Mouse (Mus musculus) midbrain, embryonic 14.5 days (tissue): ENCODE results near the gene Rcan1. TPM values are rescaled to one million over a fixed set of nuclear protein-coding genes. Genes with fewer than 3 reads are reported as not detected.
A peak's percentile ranks its signal among the peaks of the same experiment; 100 is the strongest.

ENCODE experiments used
- ATAC-seq: fragments of 200-750 bp; cut with Nextera tagmentation; 2 replicates; pipeline ENCODE4 v1.8.0; 2017; ENCODE audit warnings: moderate number of reproducible peaks, moderate library complexity; ENCODE audit not compliant: low FRiP score, low TSS enrichment
- DNase-seq: peaks from one replicate; pipeline ENCODE4 v3.0.0-alpha.2; 2015
- H3K27ac ChIP-seq: fragments of 300-500 bp; sonication (generic); replicated peaks from 2 replicates; pipeline ENCODE4 v1.5.1; 2014; ENCODE audit warnings: mild to moderate bottlenecking, low read depth, low read length, moderate library complexity
- H3K27me3 ChIP-seq: fragments of 300-500 bp; sonication (generic); 2 replicates; pipeline ENCODE4 v1.6.1; 2014; ENCODE audit warnings: low read length, control low read depth, mixed read lengths; ENCODE audit not compliant: control insufficient read depth, insufficient read depth
- H3K36me3 ChIP-seq: fragments of 300-500 bp; sonication (generic); 2 replicates; pipeline ENCODE4 v1.6.1; 2014; ENCODE audit warnings: low read length, control low read depth; ENCODE audit not compliant: control insufficient read depth, insufficient read depth
- H3K4me1 ChIP-seq: fragments of 300-500 bp; sonication (generic); 2 replicates; pipeline ENCODE4 v1.6.1; 2014; ENCODE audit warnings: mild to moderate bottlenecking, antibody characterized with exemption, low read length, control low read depth; ENCODE audit not compliant: control insufficient read depth, insufficient read depth
- H3K4me2 ChIP-seq: fragments of 300-500 bp; sonication (generic); 2 replicates; pipeline ENCODE4 v1.6.1; 2014; ENCODE audit warnings: mild to moderate bottlenecking, low read length, moderate library complexity
- H3K4me3 ChIP-seq: fragments of 300-500 bp; sonication (generic); replicated peaks from 2 replicates; pipeline ENCODE4 v1.5.1; 2014; ENCODE audit warnings: low read depth, low read length
- H3K9ac ChIP-seq: fragments of 300-500 bp; sonication (generic); replicated peaks from 2 replicates; pipeline ENCODE4 v1.6.1; 2014; ENCODE audit warnings: mild to moderate bottlenecking, low read length, moderate library complexity
- H3K9me3 ChIP-seq: fragments of 300-500 bp; sonication (generic); 2 replicates; pipeline ENCODE4 v1.6.1; 2016; ENCODE audit warnings: low read length, control low read depth, mixed read lengths; ENCODE audit not compliant: control insufficient read depth
- WGBS: fragments of 180-500 bp; shearing (Covaris S2); extraction: QIAGEN DNeasy Blood & Tissue Kit; methylation state at CpG from one replicate; pipeline ENCODE4 v1.1.7; 2014; 5-methylcytosine and 5-hydroxymethylcytosine counted together
- polyA plus RNA-seq: library from polyadenylated mRNA; unstranded; fragments of >200 nt; fragmentation: Nextera tagmentation; extraction: Ambion mirVana; gene quantifications from 2 replicates; pipeline ENCODE4 v1.2.1, GENCODE M21; 2014

The Rcan1 gene
- polyA plus RNA-seq, 1 experiment from 2014 or later, result 71.1 TPM

DNA sequence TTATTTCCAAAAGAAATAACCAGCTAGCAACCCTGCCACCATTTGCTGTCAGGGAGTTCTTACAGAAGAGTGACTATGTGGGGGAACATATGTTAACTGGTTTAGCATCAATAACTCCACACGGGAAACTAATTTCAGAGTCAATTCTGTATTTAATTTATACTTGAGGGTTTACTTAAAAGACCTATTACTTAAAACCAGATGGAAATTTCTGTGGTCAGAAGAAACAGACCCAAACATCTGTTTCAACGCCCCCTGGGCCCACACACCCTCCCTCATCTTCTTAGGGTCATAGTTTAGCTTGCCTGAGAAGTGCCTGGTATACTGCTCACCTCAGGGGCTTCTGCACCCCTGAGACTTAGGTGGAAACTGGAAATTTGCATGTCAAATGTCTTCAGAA, 116.8 kb downstream of the Rcan1 start:
- H3K4me1 ChIP-seq, result 0 out of 2 replicates have a peak, but pooled peaks cover 3% of the 10 kb centered on the region
- H3K4me2 ChIP-seq, result no peak overlapping the region
- no peak overlapping the region for H3K9ac ChIP-seq
- H3K27ac ChIP-seq, result no peak overlapping the region
- no peaks in the 10 kb centered on the region for H3K27me3 ChIP-seq
- no peak for ATAC-seq
- no peaks in the 10 kb centered on the region; the same call in 1 of the 2 replicates for H3K9me3 ChIP-seq
- WGBS, result 85% methylated on average over 2 of the region's 2 CpGs
- DNase-seq, result no peak
- no peak overlapping the region for H3K4me3 ChIP-seq
- no peaks in the 10 kb centered on the region for H3K36me3 ChIP-seq

DNA sequence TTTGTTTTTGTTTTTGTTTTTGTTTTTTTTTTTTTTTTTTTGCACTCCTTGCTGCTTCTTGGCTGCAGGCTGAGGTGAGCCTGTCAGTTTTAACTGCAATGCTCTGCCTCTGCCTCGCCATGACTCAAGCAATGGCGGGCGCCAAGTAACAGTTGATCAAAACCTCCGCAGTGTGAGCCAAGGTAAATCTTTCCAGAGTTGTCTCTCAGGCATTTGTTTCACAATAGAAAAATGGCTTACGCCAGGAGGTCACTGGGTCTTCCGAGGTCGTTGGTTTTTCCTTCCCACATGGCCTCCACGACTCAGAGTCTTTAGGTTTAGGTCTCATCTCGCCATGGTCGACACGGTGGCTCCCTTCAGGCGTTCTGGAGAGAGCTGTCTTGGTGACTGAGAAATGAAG, 117.4 kb downstream of the Rcan1 start:
- Histone ChIP-seq H3K27me3 (no peaks in the 10 kb centered on the region), H3K27ac (no peak overlapping the region), H3K36me3 (no peaks in the 10 kb centered on the region), H3K9me3 (no peaks in the 10 kb centered on the region; the same call in 1 of the 2 replicates), H3K4me3 (no peak overlapping the region), H3K4me2 (no peak overlapping the region), H3K4me1 (0 out of 2 replicates have a peak, but pooled peaks cover 3% of the 10 kb centered on the region), H3K9ac (no peak overlapping the region)
- 89% methylated on average over 12 of the region's 12 CpGs for WGBS
- ATAC-seq (no peak), DNase-seq (no peak)

DNA sequence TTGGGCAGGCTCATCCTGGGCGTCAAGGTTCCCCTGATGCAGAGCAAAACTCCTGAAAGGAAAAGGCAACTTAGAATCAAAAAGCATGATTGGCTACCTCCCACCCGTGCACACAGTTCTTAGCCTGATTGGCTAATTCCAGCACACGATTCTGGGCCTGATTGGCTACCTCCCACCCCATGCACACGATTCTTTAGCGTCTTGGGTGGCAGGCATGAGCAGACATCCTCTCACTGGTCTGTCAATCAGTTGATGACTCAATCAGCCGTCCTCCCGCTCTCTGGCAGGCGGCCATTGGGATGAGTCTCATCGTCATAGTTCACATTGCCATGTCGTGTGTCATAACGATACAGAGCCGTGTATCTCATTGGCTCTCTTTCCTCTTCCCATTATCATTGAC, 121.7 kb downstream of the Rcan1 start:
- ATAC-seq, result no peak; the same call in 1 of the 2 replicates
- Histone ChIP-seq H3K4me1 (no peaks in the 10 kb centered on the region; the same call in 1 of the 2 replicates), H3K4me3 (no peak overlapping the region), H3K27me3 (no peaks in the 10 kb centered on the region), H3K36me3 (no peaks in the 10 kb centered on the region), H3K4me2 (no peak overlapping the region; the same call in 1 of the 2 replicates), H3K9me3 (no peaks in the 10 kb centered on the region; the same call in 1 of the 2 replicates), H3K27ac (no peak overlapping the region), H3K9ac (no peak overlapping the region)
- WGBS, result 44% methylated on average over 12 of the region's 12 CpGs
- DNase-seq, result peak; percentile 65

- DNase-seq (peak; percentile 61), ATAC-seq (no peak)
- 49% methylated on average over 13 of the region's 13 CpGs for WGBS
- Histone ChIP-seq H3K9me3 (no peaks in the 10 kb centered on the region; the same call in 1 of the 2 replicates), H3K9ac (no peak overlapping the region), H3K27me3 (no peaks in the 10 kb centered on the region), H3K4me3 (no peak overlapping the region), H3K4me1 (peaks cover 2% of the 10 kb centered on the region; the same call in 1 of the 2 replicates), H3K36me3 (no peaks in the 10 kb centered on the region), H3K27ac (no peak overlapping the region), H3K4me2 (no peak overlapping the region)
These were observed 124.3 kb downstream of the Rcan1 start for GRCm38 (mm10) chr16:92346297-92346916.

DNA sequence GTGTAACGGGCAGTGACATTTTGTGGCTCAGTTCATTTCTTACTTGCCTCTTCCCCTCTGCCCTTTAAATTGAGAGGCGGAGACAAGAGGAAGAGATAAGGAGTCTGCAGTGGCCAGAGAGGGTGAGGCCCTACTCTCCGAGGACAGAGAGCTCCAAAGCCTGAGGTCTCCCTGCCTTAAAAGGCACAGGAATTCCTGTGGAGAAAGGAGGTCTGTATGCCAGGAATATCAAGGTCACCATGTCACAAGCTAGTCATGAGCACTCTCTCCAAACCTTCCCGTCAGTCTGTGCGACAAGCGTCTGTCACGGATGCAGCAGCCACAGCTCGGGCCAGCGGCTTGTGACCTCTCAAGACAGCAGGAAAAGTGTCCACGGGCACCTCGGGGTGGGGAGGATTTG, 125.5 kb downstream of the Rcan1 start:
- H3K36me3 ChIP-seq, result no peaks in the 10 kb centered on the region
- 71% methylated on average over 11 of the region's 11 CpGs for WGBS
- peaks cover 6% of the 10 kb centered on the region; the same call in 1 of the 2 replicates for H3K4me1 ChIP-seq
- H3K27me3 ChIP-seq, result no peaks in the 10 kb centered on the region
- no peaks in the 10 kb centered on the region; the same call in 1 of the 2 replicates for H3K9me3 ChIP-seq
- DNase-seq, result no peak
- no peak overlapping the region for H3K4me3 ChIP-seq
- ATAC-seq, result no peak
- no peak overlapping the region for H3K27ac ChIP-seq
- H3K9ac ChIP-seq, result no peak overlapping the region
- no peak overlapping the region for H3K4me2 ChIP-seq

Other genes with a start within 250 kb of the Rcan1 start
- gene Kcne2, start 178.5 kb downstream of the Rcan1 start, polyA plus RNA-seq, result 0.53 and 3.0 TPM in 2 replicates
- gene Smim11, start 169.6 kb downstream of the Rcan1 start, polyA plus RNA-seq, result 71.6 and 75.9 TPM in 2 replicates
- not detected in 2 replicates for gene Fam243, start 149.4 kb downstream of the Rcan1 start, polyA plus RNA-seq
- 0.07 TPM in 1 of 2 replicates, not detected in the other for gene Kcne1, start 111.4 kb downstream of the Rcan1 start, polyA plus RNA-seq
- 0.91 TPM in 1 of 2 replicates, not detected in the other for gene Clic6, start 14.9 kb upstream of the Rcan1 start, polyA plus RNA-seq